Mouse (Mus musculus) heart, postnatal 0 days (tissue): ENCODE data around the gene Ltbp4. TPM values are rescaled to one million over a fixed set of nuclear protein-coding genes. Genes with fewer than 3 reads are reported as not detected.

Experiments
- ATAC-seq: fragments of 200-750 bp; cut with Nextera tagmentation; 2 replicates; pipeline ENCODE4 v1.8.0; 2017; ENCODE audit warnings: low read depth, moderate number of reproducible peaks, moderate library complexity; ENCODE audit not compliant: insufficient read depth
- DNase-seq: peaks from one replicate; pipeline ENCODE4 v3.0.0-alpha.2; 2016; ENCODE audit warnings: low spot score
- H3K27ac ChIP-seq: fragments of 300-500 bp; sonication (generic); 2 replicates; pipeline ENCODE4 v1.5.1; 2014; ENCODE audit warnings: low read depth, mild to moderate bottlenecking
- H3K27me3 ChIP-seq: fragments of 300-500 bp; sonication (generic); 2 replicates; pipeline ENCODE4 v1.6.1; 2014; ENCODE audit warnings: low read length, mixed read lengths; ENCODE audit not compliant: control insufficient read depth, insufficient read depth
- H3K36me3 ChIP-seq: fragments of 300-500 bp; sonication (generic); replicated peaks from 2 replicates; pipeline ENCODE4 v1.6.1; 2014; ENCODE audit warnings: low read length, mixed read lengths; ENCODE audit not compliant: control insufficient read depth, insufficient read depth
- H3K4me1 ChIP-seq: fragments of 300-500 bp; sonication (generic); 2 replicates; pipeline ENCODE4 v1.6.1; 2014; ENCODE audit warnings: antibody characterized with exemption; ENCODE audit not compliant: control insufficient read depth, insufficient read depth
- H3K4me2 ChIP-seq: fragments of 300-500 bp; sonication (generic); 2 replicates; pipeline ENCODE4 v1.6.1; 2014; ENCODE audit warnings: low read depth, mild to moderate bottlenecking, low read length, moderate library complexity
- H3K4me3 ChIP-seq: fragments of 300-500 bp; sonication (generic); 2 replicates; pipeline ENCODE4 v1.5.1; 2014; ENCODE audit warnings: low read depth, low read length
- H3K9ac ChIP-seq: fragments of 300-500 bp; sonication (generic); replicated peaks from 2 replicates; pipeline ENCODE4 v1.6.1; 2014; ENCODE audit warnings: low read depth, low read length, mixed read lengths
- H3K9me3 ChIP-seq: fragments of 300-500 bp; sonication (generic); replicated peaks from 2 replicates; pipeline ENCODE4 v1.6.1; 2016; ENCODE audit warnings: low read length; ENCODE audit not compliant: control insufficient read depth
- CTCF ChIP-seq: IDR thresholded peaks from 2 replicates; pipeline ENCODE4 v1.5.1; 2016; ENCODE audit warnings: antibody characterized with exemption, control low read depth, low read depth
- EP300 ChIP-seq: IDR thresholded peaks from 2 replicates; pipeline ENCODE4 v1.6.1; 2016; ENCODE audit warnings: antibody characterized with exemption, low read depth
- WGBS: fragments of 180-500 bp; shearing (Covaris S2); extraction: QIAGEN DNeasy Blood & Tissue Kit; methylation state at CpG from one replicate; pipeline ENCODE4 v1.1.7; 2014; 5-methylcytosine and 5-hydroxymethylcytosine counted together
- polyA plus RNA-seq: library from polyadenylated mRNA; unstranded; fragments of >200 nt; fragmentation: Nextera tagmentation; extraction: Ambion mirVana; gene quantifications from 2 replicates; pipeline ENCODE4 v1.2.1, GENCODE M21; 2015
- total RNA-seq: library from RNA; depleted of rRNA; stranded (reverse); fragments of >200 nt; gene quantifications from 2 replicates; pipeline ENCODE4 v1.2.3, GENCODE M21; 2014; ENCODE audit warnings: low replicate concordance

Ltbp4 gene
- total and polyA plus RNA-seq, 2 experiments from 2014 or later: 61.7 to 150 TPM

- Histone ChIP-seq H3K27me3 (peaks cover 88% of the 10 kb centered on the region), H3K4me2 (peak overlapping the region; percentile 76), H3K9me3 (no peaks in the 10 kb centered on the region), H3K4me1 (peaks cover 16% of the 10 kb centered on the region), H3K9ac (no peak overlapping the region), H3K4me3 (peak overlapping the region; percentile 30), H3K27ac (no peak overlapping the region), H3K36me3 (0 out of 2 replicates have a peak, but pooled peaks cover 10% of the 10 kb centered on the region)
- WGBS: 9% methylated on average over 45 of the region's 45 CpGs
- DNase-seq (peak; percentile 64), ATAC-seq (peak; percentile 19; the same call in 1 of the 2 replicates)
- TF ChIP-seq EP300 (no peak), CTCF (peak; percentile 63)
Measured at GRCm38 (mm10) chr7:27329326-27329947, 8.1 kb downstream of the Ltbp4 start.

- Histone ChIP-seq H3K27ac (no peak overlapping the region), H3K4me2 (no peak overlapping the region), H3K36me3 (0 out of 2 replicates have a peak, but pooled peaks cover 12% of the 10 kb centered on the region), H3K4me3 (no peak overlapping the region), H3K4me1 (peaks cover 16% of the 10 kb centered on the region), H3K27me3 (peaks cover 87% of the 10 kb centered on the region), H3K9ac (no peak overlapping the region), H3K9me3 (no peaks in the 10 kb centered on the region)
- TF ChIP-seq EP300 (no peak), CTCF (no peak)
- no peak for DNase-seq
- no peak for ATAC-seq
- WGBS: 48% methylated on average over 16 of the region's 16 CpGs
Measured at GRCm38 (mm10) chr7:27328648-27329047, 8.8 kb downstream of the Ltbp4 start.

DNA sequence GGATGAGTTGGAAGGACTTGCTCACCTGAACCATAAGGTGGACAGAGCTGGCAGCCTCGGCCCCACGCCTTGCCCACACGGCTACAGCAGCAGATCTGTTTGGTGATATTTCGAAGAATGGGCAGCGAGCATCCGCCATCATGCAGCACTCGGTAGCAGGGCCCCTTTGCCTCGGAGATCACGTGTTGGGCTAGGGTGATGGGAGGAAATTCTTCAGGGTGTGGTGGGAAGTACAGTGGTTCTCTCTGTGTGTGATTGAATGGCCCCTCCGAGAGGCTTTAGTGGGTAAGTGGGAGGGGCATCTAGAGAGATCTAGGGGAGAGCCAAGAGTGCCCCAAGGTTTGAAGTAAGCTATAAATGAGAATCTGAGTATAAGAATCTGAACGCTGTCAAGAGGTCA lies 9.3 kb downstream of the Ltbp4 start:
- Histone ChIP-seq H3K4me2 (no peak overlapping the region), H3K9me3 (no peaks in the 10 kb centered on the region), H3K4me1 (peaks cover 16% of the 10 kb centered on the region; the same call in 1 of the 2 replicates), H3K36me3 (0 out of 2 replicates have a peak, but pooled peaks cover 13% of the 10 kb centered on the region), H3K27ac (no peak overlapping the region), H3K9ac (no peak overlapping the region), H3K4me3 (no peak overlapping the region), H3K27me3 (peaks cover 86% of the 10 kb centered on the region)
- DNase-seq (no peak), ATAC-seq (no peak)
- TF ChIP-seq CTCF: no peak
- TF ChIP-seq EP300: no peak
- WGBS: 86% methylated on average over 11 of the region's 11 CpGs

- ATAC-seq (no peak), DNase-seq (no peak)
- H3K4me2 ChIP-seq: no peak overlapping the region
- peaks cover 86% of the 10 kb centered on the region for H3K27me3 ChIP-seq
- H3K9me3 ChIP-seq: no peaks in the 10 kb centered on the region
- WGBS: 87% methylated on average over 8 of the region's 8 CpGs
- no peak overlapping the region for H3K9ac ChIP-seq
- 0 out of 2 replicates have a peak, but pooled peaks cover 16% of the 10 kb centered on the region for H3K36me3 ChIP-seq
- no peak for TF ChIP-seq EP300
- TF ChIP-seq CTCF: no peak
- no peak overlapping the region for H3K27ac ChIP-seq
- peaks cover 16% of the 10 kb centered on the region; the same call in 1 of the 2 replicates for H3K4me1 ChIP-seq
- no peak overlapping the region for H3K4me3 ChIP-seq
Measured at GRCm38 (mm10) chr7:27327500-27327899, 10.0 kb downstream of the Ltbp4 start.

GRCm38 (mm10) chr7:27326101-27326880 lies 11.2 kb downstream of the Ltbp4 start:
- Histone ChIP-seq H3K27ac (no peak overlapping the region), H3K27me3 (peaks cover 82% of the 10 kb centered on the region), H3K4me2 (peak overlapping the region; percentile 44; the same call in 1 of the 2 replicates), H3K4me3 (peak overlapping the region; percentile 7; the same call in 1 of the 2 replicates), H3K9ac (no peak overlapping the region), H3K9me3 (no peaks in the 10 kb centered on the region), H3K4me1 (peaks cover 16% of the 10 kb centered on the region; the same call in 1 of the 2 replicates), H3K36me3 (0 out of 2 replicates have a peak, but pooled peaks cover 16% of the 10 kb centered on the region)
- TF ChIP-seq CTCF: no peak
- TF ChIP-seq EP300: no peak
- ATAC-seq (no peak), DNase-seq (no peak)
- 46% methylated on average over 34 of the region's 34 CpGs for WGBS
